Mouse (Mus musculus) heart, postnatal 14 days (tissue): Measurements from ENCODE around the gene Atp2a3. TPM values are rescaled to one million over a fixed set of nuclear protein-coding genes. Genes with fewer than 3 reads are reported as not detected.

Source experiments
- DNase-seq, 2 experiments: peaks; one replicate each; pipeline ENCODE4 v3.0.0; 2021 to 2022
- intact Hi-C: fragments of 180-260 bp; cut with DNase I; formaldehyde crosslinking; loops from one replicate; pipeline ENCODE4 v1.15.1; 2025
- long read RNA-seq, 2 experiments: library from polyadenylated mRNA; stranded (forward); transcript quantifications; one replicate each; pipeline ENCODE4 v2.0.0; 2021
- total RNA-seq, 2 experiments: library from RNA; stranded (reverse); gene quantifications; 2 replicates each; pipeline ENCODE4 v1.2.3; 2021

Atp2a3 gene
- total RNA-seq = 10 to 100 TPM; 18.4 to 19.3 TPM
- long read RNA-seq, experiment 1, partial matches to known transcripts = 1 of 1 reads
- long read RNA-seq, experiment 1, other reads (novel, unspliced or antisense) = 0 of 1 reads
- long read RNA-seq, experiment 2, partial matches to known transcripts = 4 of 4 reads
- long read RNA-seq, experiment 2, other reads (novel, unspliced or antisense) = 0 of 4 reads

DNA sequence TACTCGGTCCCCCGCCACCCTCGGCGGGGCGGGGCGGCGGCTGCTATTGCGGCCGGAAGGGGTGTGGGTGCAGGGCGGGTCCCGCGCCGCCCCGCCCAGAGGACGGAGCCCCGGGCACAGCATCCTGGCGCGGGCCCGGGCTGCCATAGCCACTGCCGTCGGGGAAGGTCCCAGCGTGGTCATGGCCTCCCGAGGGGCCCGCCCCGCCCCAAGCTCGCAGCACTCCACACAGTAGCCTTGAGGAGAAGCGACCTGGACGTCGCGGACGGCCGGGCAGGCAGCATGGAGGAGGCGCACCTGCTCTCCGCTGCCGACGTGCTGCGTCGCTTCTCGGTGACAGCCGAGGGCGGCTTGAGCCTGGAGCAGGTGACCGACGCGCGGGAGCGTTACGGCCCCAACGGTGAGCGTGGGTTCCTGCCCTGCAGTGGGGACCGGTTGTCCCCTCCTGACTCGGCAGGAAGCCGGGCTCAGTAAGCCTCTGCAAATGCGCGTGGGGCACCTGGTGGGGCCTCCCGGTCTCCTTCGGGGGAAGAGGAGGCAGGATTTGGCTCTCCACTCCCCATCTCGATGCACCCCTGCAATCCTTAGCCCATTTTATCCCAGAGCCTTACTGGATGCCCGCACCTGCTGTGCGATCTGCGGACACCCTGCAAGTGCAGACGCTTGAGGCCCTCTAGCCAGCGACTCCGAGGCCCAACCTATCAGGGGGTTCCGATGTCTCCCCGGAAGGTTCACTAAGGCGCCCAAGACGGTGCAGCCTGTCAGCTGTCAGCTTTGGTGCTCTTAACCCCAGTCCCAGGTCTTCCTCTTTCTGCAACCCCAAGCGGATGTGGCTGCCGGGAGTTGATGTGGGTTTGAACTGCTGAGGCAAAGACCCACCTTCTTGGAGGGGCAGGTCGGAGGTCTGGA, at the start of gene Atp2a3:
Gene Atp2a3, plus strand, starts transcription at position 98 of the 909 bp plus-strand sequence.
- peak; percentile 57 to 59 for DNase-seq
- intact Hi-C loops = loop anchor here (5.0 kb wide), 1 partner anchor 34 kb away; no protein-coding TSS in a partner anchor

DNA sequence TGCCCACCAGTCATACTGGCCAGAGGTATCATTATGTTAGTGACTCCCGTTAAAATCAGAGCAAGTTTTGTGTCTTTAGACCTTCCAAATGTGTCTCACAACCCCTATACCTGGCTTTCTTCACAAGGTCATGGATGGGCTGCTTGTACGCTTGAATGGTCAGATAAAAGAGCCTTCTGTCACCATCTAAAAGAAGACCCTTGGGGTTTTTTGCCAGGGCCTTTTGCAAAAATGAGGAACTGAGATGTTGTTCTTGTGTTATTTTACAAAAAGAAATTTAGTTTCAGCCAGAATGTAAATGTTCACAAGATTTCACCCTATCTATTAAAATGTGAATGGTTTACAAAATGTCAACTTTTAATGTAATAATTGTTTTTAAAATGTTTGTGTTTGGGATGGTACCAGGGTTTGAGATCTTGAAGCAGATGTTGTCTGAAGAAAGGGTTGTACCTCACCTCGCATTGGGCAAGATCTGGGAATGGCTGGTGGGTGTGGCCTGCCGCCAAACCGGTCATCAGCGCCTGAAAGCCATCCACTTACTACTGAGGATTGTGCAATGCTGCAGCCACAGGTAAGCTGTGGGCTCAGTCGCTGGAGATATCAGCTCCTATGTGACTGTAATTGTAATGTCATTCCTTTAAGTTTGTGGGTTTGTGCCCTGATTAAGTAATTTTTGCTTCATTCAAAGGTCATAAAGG, 43.5 kb upstream of the Atp2a3 start:
- no peak for DNase-seq
- intact Hi-C loops = no loop called here

DNA sequence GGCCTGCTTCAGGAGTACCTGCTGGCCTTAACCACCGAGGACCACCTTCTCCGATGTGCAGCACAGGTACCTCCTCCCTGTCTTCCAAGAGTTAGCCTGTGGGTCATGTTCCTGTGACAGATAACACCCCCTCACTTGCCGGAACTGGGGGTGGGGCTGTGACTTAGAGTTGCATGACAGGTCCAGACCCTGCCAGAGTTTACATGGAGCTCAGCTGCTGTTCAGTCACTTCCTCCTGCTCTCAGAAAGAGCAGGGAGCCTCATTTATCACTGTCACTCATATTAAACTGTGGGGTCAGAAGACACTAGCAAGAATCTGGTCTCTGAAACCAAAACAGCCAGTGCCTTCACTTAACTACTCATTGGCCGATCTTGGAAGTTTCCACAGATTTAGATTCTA, 37.9 kb upstream of the Atp2a3 start:
- intact Hi-C loops = no loop called here
- no peak for DNase-seq

DNA sequence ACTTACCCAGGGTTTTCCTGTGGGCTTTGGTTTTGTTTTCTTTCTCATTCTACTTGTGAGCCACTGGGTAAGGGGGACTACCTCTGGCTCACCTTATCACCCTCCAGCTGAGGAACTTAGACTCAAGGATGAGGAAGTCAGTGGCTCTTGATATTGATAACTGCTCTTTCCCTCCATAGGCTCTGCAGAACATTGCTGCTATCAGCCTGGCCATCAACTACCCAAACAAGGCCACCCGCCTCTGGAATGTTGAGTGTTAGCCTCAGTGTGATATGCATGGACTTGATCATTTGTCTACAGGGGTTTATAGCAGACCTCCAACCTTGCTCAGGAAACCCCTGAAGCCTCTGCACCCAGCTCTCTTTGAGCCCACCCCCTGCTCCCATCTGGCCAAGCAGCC, 36.5 kb upstream of the Atp2a3 start:
- intact Hi-C loops = no loop called here
- DNase-seq = no peak

DNA sequence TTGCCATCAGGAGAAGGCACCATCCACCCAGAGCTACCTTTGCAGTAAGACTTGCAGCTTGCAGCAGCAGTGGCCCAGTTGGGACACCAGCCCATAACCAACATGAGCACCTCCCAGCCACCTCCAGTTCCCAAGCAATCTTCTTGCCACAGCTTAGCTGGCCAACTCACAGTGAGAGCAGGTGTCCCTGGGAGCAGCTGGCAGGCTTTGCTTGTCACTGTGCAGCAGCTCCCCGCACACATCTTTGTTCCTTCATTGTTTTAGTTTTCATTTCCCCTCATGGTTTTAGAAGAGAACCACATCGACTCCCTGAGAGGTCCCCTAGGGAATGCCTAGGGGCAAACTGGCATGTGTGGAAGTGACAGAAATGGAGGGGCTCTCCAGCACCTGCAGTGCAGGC, 35.9 kb upstream of the Atp2a3 start:
- DNase-seq = no peak
- intact Hi-C loops = loop anchor here (5.0 kb wide), 3 partner anchors 37 to 117 kb away; partner anchors contain the start of gene Atp2a3

DNA sequence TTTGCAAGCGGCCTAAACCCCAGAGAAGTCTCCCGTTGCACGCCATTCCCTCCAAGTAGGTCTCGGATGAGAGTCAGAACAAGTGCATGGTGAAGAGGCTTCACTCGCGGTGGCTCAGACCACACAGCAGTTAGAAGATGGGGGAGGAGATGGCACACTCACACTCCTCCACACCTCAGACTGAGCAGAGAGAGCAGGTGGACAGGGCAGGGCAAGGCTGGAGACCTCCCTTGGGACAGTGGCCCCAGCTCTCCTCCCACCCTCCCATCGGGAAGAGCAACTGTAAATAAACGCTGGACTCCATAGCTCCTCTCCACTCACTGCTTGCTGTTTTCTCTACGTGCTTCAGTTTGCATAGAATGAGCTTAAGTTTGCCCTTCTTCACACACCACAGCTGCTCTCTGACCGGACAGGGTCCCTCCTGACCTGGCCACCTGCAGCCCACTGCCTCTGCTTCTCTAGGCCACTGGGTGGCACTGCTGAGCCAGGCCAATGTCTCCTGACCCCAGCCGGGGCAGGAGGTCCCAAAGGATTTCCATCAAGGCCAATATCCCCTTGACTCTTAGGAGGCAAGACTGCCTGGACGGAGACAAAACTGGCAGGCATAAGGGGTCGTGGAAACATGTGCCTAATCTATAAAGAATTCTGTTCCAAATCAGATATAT, 34.6 kb upstream of the Atp2a3 start:
- peak; percentile 79 to 85 for DNase-seq
- intact Hi-C loops = loop anchor here (1.0 to 5.0 kb wide), 4 partner anchors 36 to 116 kb away; partner anchors contain the start of gene Atp2a3

DNA sequence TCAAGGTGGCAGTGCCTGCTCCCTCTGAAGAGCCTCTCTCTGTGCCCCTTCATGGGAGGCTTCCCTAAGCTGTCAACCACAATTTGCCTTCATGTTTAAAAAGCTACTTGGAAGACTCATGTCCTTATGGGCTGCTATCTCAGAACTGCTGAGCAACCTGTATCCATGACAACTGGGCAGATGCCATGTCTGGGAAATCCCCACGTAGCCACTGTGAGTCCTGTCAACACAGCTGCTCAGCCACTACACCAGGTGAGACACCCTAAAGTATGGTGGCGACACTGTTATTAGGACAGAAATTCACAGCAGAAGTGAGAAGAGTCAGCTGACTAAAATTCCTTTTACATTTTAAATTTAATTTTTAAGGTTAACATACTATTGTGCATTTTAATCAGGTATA, 32.5 kb upstream of the Atp2a3 start:
- intact Hi-C loops = loop anchor here (5.0 kb wide), 3 partner anchors 34 to 114 kb away; partner anchors contain the start of gene Atp2a3
- no peak for DNase-seq

DNA sequence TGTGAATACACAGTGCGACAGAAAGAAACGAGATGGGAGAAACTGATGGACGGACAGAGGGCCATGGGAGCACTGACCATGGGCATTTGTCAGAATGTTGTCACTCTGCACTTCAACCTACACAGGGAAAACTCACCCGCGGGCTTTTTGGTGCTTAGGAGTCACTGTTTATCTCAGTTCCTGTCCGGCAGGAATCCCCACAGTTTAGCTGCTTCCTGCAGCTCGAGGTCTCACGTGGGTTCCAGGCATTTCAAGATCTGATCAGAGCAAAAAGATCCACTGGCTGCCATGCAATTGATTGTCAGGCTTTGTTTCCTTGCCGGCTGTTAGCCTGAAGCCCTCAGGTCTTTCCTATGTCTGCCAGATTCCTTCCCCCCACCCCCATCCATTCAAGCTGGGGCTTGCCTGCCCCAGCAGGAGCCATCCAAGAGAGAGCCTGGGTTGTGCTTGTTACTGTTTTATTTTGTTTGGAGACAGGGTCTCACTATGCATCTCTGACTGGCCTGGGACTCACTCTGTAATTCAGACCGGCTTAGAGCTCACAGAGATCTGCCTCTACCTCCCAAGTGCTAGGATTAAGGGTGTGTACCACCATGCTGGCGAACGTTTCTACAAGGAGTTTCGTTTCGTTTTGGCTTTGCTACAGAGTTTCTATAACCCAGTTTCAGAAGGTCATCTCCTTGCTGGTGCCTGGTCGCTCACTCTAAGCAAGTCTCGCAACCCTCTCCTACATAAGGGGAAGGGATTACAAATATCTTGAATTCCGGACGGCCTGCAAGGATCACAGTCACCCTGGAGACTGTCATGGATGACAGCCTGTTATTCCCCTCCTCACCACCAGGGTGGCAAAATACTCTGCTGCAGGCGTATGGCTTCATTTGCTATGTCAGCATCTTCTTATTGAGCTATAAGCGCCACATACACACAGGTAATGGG, 20.5 kb upstream of the Atp2a3 start:
- peak; percentile 37 to 63 for DNase-seq
- intact Hi-C loops = no loop called here

DNA sequence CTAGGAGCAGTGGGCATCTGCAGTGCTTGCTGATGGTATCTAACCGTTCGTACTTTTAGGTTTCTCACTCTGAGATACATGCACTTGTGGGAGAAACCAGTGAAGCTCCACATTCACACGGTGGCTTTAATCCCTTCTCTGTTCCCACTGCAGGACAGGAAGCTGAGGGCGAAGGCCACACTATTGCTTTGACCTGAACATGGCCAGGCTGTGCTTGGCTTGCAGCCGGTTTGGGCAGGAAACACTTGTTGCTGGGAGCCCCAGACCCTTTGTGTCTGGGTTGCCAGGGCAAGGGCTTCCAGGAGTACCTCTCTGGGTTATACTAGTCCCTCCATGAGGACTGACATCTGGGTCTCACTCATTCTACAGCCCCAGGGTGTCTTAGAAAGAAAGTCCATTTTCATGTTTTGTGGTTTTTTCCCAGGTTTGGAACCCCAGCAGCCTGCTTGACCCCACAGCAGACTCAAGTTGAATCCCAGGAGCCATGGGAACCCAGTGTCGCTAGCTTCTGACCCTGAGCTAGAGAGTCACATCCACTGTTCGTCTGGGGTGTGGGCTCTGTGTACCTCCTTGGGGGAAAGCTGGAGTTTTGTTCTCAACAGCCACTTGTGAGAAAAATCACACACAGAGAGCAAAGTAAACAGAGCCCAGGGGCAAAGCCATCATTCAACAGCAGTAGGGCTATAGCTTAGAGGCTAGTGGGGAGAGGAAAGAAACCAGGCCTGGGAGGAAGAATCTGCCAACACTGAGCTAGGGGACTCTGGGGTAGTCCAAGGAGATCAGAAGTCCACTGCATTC, 15.8 kb upstream of the Atp2a3 start:
- intact Hi-C loops = no loop called here
- peak in 1 of 2 experiments; percentile 42 for DNase-seq

DNA sequence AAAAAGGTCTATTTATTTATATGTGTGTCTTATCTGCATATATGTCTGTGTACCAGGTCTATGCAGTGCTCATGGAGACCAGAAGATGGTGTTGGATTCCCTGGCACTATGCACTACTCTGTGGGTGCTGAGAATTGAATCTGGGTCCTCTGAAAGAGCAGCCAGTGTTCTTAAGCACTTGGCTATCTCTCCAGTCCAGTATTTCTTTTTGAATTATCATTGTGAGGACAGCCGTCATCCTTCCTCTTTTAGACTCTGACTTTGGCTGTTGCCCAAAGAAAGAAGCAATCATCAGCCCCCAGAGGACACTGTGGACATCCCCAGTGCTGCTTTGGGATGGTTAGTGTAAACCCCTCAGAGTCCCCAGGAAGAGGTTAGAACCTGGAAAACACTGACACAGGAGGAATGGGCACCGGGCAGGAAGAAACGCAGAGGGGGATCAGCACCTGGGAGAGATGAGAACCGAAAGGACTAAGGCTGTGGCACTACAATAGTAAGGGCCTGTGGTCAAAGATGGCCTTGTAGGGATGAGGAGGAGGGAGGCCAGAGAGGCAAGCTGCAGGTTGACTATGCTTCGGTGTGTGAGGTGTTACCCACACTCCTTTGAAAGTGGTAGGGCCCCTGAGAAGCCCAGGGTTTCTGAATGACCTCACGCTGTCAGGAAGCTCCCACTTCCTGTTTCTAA, 15.0 kb upstream of the Atp2a3 start:
- intact Hi-C loops = no loop called here
- DNase-seq = peak; percentile 19 to 38

DNA sequence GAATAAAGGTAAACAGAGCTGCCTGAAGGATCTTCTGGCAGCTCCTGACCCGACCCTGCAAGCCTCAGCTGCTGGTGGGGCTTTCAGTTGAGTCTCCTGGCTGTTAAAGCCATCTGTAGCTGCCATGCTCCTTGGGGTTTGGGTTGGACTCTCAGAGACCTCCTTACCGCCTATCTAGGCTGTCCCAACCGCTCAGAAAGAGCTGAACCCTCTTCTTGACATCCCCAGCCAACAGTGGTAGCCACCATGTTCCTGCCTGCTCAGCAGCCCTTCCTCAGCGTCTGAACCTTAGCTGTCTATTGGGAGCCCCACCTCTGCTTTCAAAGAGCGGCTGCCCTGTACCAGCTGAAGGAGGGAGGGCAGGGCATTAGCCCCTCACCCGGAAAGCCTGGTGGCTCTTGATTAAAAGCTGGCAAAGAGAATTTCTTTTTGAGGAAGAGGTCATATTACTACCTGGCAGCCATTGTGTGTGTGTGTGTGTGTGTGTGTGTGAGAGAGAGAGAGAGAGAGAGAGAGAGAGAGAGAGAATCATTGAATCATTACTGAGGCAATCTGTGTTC, 14.3 kb upstream of the Atp2a3 start:
- peak in 1 of 2 experiments; percentile 17 for DNase-seq
- intact Hi-C loops = no loop called here

DNA sequence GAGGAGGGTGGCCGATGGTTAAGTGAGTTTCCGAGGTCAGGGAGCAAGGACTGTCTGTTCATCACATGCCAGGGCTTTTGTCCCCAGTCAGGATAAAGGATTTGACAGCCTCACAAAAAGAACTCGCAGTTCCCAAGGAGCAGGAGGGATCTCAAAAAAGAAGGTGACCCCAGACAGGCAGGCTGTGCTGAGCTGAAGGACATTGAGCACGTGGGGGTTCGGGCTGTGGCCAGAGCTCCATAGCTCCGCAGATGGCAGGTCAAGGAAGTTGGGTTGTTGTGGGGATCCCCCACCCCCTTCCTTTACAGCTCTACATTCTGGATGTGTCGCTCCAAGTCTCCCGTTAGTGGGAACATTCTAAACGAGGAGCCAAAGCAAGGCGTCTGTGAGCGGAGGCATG, 13.1 kb upstream of the Atp2a3 start:
- intact Hi-C loops = no loop called here
- no peak for DNase-seq

DNA sequence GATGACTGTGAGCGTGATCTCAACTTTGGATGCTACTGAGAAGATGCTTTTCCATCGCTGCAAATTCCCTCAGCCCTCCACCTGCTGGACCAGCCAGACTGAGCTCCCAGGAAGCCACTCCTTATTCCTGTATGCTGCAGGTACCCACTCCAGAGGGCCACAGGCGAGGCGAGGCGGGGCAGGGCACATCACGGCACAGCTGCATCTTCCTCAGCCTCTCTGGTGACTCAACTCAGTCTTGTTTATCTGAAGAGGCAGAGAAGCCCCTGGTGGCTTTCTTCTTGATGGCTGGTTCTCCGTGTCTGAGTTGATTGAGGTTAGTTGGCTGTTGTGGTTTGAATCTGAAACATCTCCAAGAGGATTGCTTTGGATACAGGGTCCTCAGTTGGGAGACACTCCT, 12.7 kb upstream of the Atp2a3 start:
- no peak for DNase-seq
- intact Hi-C loops = no loop called here

DNA sequence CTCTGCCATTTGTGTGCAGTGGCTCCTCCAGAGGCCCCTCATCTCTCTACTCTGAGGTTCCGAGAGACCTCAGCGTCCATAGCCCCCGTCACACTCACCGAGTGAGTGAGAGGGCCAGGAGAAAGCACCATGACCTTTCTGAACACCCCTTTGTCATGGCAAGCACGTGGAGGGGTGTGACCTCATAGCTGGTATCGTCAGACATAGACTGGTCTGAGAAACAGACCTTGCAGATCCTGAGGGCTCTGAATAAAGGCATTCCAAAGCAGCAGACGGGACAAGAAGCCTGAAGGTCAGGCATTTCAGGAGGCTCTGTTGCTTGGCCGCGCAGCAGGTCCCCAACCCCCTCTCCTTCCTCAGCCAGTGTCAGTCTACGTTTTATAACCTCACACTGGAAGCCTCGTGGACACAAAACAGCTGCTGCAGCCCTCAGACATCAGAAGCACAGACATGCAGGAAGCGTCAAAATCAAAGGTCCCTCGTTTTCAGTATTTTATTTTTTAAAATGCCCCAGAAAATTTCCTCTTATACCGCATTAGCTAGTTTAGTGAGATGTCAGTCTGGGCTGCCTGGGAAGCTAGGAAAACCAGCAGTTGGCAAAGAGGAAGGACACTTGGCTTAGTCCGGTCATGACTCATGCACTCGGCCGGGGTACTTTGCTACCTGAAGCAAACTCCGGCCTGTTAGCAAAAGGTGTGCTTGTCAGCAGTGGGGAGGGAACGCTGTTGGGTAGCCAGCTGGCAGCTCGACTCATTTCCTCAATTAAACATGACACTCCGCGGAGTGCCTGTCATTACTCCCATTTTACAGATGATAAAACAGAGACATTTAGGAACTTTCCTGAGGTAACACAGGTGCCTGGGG, 9.6 kb upstream of the Atp2a3 start:
- DNase-seq = peak in 1 of 2 experiments; percentile 15
- intact Hi-C loops = no loop called here

DNA sequence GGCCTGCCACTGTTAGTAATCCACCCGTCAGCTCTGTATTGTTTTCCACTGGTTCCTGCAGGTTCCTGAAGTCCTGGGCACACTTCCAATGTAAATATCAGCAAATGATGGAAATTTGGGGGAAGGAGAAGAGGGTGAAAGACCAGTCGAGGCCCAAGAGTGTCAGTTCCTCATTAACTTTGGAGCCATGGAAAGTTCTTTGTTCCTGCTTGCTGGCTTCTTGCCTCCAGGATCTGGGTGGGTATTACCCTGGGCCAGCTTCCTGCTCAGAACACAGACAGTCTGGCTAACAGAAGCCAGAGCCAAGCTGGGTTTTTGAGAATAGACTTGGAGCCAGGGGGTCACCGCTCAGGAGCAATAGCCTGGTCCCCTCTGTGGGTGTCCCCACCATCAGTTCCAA, 8.7 kb upstream of the Atp2a3 start:
- peak; percentile 45 to 55 for DNase-seq
- intact Hi-C loops = no loop called here

DNA sequence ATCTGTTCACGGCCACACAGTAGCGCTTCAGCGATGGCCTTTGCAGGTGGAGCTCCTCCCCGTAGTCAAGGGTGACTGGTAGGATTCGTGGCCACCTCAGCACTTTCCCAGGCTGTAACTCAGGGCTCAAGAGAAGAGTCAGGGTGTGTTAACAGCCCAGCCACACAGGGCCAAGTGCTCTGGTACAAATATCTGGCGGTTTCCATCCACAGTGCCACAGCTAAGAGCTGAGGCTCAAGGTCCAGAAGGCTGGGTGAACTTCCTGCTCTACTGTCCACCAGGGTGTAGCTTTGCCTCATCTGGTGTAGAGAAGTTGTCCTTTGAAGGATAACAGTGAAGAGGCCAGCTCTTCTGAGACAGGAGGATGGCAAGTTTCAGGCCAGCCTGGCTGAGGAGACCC, 8.3 kb upstream of the Atp2a3 start:
- intact Hi-C loops = no loop called here
- DNase-seq = no peak

DNA sequence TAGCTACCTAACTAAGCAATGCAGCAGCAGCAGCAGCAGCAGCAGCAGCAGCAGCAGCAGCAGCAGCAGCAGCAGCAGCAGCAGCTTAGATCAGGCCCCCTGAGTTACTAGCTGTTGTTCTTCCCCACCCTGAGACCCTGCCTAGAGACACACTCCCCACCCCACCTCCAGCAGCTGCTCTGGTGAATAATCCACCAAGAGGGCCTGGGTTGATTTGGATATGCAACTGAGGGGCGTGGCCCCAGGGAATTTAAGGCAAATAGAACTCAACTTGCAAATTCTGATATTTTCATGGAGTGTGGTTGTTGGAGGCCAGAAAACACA, 7.9 kb upstream of the Atp2a3 start:
- no peak for DNase-seq
- intact Hi-C loops = no loop called here
